Mouse (Mus musculus): ENCODE data around the gene Gcm1. TPM values are rescaled to one million over a fixed set of nuclear protein-coding genes. Genes with fewer than 3 reads are reported as not detected.

Gcm1 gene
- polyA plus RNA-seq, 1 experiment from 2014 or later, result not detected

GRCm38 (mm10) chr9:78107912-78108795, 56.4 kb downstream of the Gcm1 start:
- Histone ChIP-seq H3K27ac (ENCODE audit: low read length) (peak overlapping the region; percentile 95), H3K4me1 (ENCODE audit: control insufficient read depth, insufficient read depth, low read length) (peaks cover 8% of the 10 kb centered on the region; the same call in 1 of the 2 replicates), H3K4me2 (replicated peaks; ENCODE audit: low read depth, low read length) (peak overlapping the region; percentile 89), H3K4me3 (ENCODE audit: low read depth, low read length) (peak overlapping the region; percentile 89), H3K9me3 (ENCODE audit: control insufficient read depth, low read depth, low read length) (no peaks in the 10 kb centered on the region), H3K27me3 (ENCODE audit: control insufficient read depth, insufficient read depth, low read length) (no peaks in the 10 kb centered on the region), H3K36me3 (ENCODE audit: control insufficient read depth, insufficient read depth, low read length) (0 out of 2 replicates have a peak, but pooled peaks cover 3% of the 10 kb centered on the region), H3K9ac (replicated peaks; ENCODE audit: low read depth, low read length) (peak overlapping the region; percentile 76)
- ATAC-seq (ENCODE audit: insufficient number of reproducible peaks, insufficient read depth, low FRiP score, low read depth), result peak; percentile 82
- WGBS, result 1% methylated on average over 88 of the region's 88 CpGs

- peaks cover 8% of the 10 kb centered on the region; the same call in 1 of the 2 replicates for H3K4me1 ChIP-seq (ENCODE audit: control insufficient read depth, insufficient read depth, low read length)
- under 1% methylated on average over 20 of the region's 20 CpGs for whole genome bisulfite sequencing
- peak; percentile 94 for ATAC-seq (ENCODE audit: insufficient number of reproducible peaks, insufficient read depth, low FRiP score, low read depth)
- peak within 1 kb of the TSS; percentile 89 for H3K4me2 ChIP-seq (replicated peaks; ENCODE audit: low read depth, low read length)
- H3K27ac ChIP-seq (ENCODE audit: low read length), result peak within 1 kb of the TSS; percentile 95
- no peaks in the 10 kb centered on the region for H3K27me3 ChIP-seq (ENCODE audit: control insufficient read depth, insufficient read depth, low read length)
- H3K36me3 ChIP-seq (ENCODE audit: control insufficient read depth, insufficient read depth, low read length), result 0 out of 2 replicates have a peak, but pooled peaks cover 3% of the 10 kb centered on the region
- H3K4me3 ChIP-seq (ENCODE audit: low read depth, low read length), result peak within 1 kb of the TSS; percentile 89
- H3K9ac ChIP-seq (replicated peaks; ENCODE audit: low read depth, low read length), result peak within 1 kb of the TSS; percentile 76
- H3K9me3 ChIP-seq (ENCODE audit: control insufficient read depth, low read depth, low read length), result no peaks in the 10 kb centered on the region
These were observed 57.1 kb downstream of the Gcm1 start, which contains the start of the genes Fbxo9 and Ick for GRCm38 (mm10) chr9:78108796-78109239. Gene Fbxo9, minus strand, starts transcription at chr9:78109065. Gene Ick, plus strand, starts transcription at chr9:78109192.

- Histone ChIP-seq H3K4me1 (ENCODE audit: control insufficient read depth, insufficient read depth, low read length) (peaks cover 15% of the 10 kb centered on the region), H3K9me3 (ENCODE audit: control insufficient read depth, low read depth, low read length) (no peaks in the 10 kb centered on the region), H3K27me3 (ENCODE audit: control insufficient read depth, insufficient read depth, low read length) (no peaks in the 10 kb centered on the region), H3K27ac (ENCODE audit: low read length) (no peak overlapping the region), H3K4me3 (ENCODE audit: low read depth, low read length) (peak overlapping the region; percentile 89), H3K4me2 (replicated peaks; ENCODE audit: low read depth, low read length) (peak overlapping the region; percentile 89), H3K9ac (replicated peaks; ENCODE audit: low read depth, low read length) (no peak overlapping the region), H3K36me3 (ENCODE audit: control insufficient read depth, insufficient read depth, low read length) (0 out of 2 replicates have a peak, but pooled peaks cover 3% of the 10 kb centered on the region)
- no peak for ATAC-seq (ENCODE audit: insufficient number of reproducible peaks, insufficient read depth, low FRiP score, low read depth)
- WGBS, result 45% methylated on average over 5 of the region's 5 CpGs
These were observed 57.9 kb downstream of the Gcm1 start for GRCm38 (mm10) chr9:78109656-78110055.

- WGBS, result 79% methylated on average over 2 of the region's 2 CpGs
- no peaks in the 10 kb centered on the region for H3K36me3 ChIP-seq (ENCODE audit: control insufficient read depth, insufficient read depth, low read length)
- H3K9ac ChIP-seq (replicated peaks; ENCODE audit: low read depth, low read length), result no peak overlapping the region
- no peaks in the 10 kb centered on the region for H3K9me3 ChIP-seq (ENCODE audit: control insufficient read depth, low read depth, low read length)
- H3K4me1 ChIP-seq (ENCODE audit: control insufficient read depth, insufficient read depth, low read length), result peaks cover 15% of the 10 kb centered on the region
- no peak overlapping the region for H3K4me2 ChIP-seq (replicated peaks; ENCODE audit: low read depth, low read length)
- ATAC-seq (ENCODE audit: insufficient number of reproducible peaks, insufficient read depth, low FRiP score, low read depth), result no peak
- H3K4me3 ChIP-seq (ENCODE audit: low read depth, low read length), result no peak overlapping the region
- H3K27me3 ChIP-seq (ENCODE audit: control insufficient read depth, insufficient read depth, low read length), result no peaks in the 10 kb centered on the region
- no peak overlapping the region for H3K27ac ChIP-seq (ENCODE audit: low read length)
These were observed 59.7 kb downstream of the Gcm1 start for GRCm38 (mm10) chr9:78111456-78111855.

GRCm38 (mm10) chr9:78112770-78113537, 61.2 kb downstream of the Gcm1 start:
- peak overlapping the region; percentile 65 for H3K9ac ChIP-seq (replicated peaks; ENCODE audit: low read depth, low read length)
- WGBS, result 2% methylated on average over 47 of the region's 47 CpGs
- ATAC-seq (ENCODE audit: insufficient number of reproducible peaks, insufficient read depth, low FRiP score, low read depth), result peak; percentile 75
- peak overlapping the region; percentile 61 for H3K4me3 ChIP-seq (ENCODE audit: low read depth, low read length)
- H3K4me2 ChIP-seq (replicated peaks; ENCODE audit: low read depth, low read length), result peak overlapping the region; percentile 57
- no peaks in the 10 kb centered on the region for H3K27me3 ChIP-seq (ENCODE audit: control insufficient read depth, insufficient read depth, low read length)
- H3K4me1 ChIP-seq (ENCODE audit: control insufficient read depth, insufficient read depth, low read length), result peaks cover 10% of the 10 kb centered on the region
- no peaks in the 10 kb centered on the region for H3K36me3 ChIP-seq (ENCODE audit: control insufficient read depth, insufficient read depth, low read length)
- peak overlapping the region; percentile 73; the same call in 1 of the 2 replicates for H3K27ac ChIP-seq (ENCODE audit: low read length)
- H3K9me3 ChIP-seq (ENCODE audit: control insufficient read depth, low read depth, low read length), result no peaks in the 10 kb centered on the region

GRCm38 (mm10) chr9:78113538-78113885, 61.8 kb downstream of the Gcm1 start:
- WGBS, result under 1% methylated on average over 14 of the region's 14 CpGs
- Histone ChIP-seq H3K9me3 (ENCODE audit: control insufficient read depth, low read depth, low read length) (no peaks in the 10 kb centered on the region), H3K36me3 (ENCODE audit: control insufficient read depth, insufficient read depth, low read length) (no peaks in the 10 kb centered on the region), H3K9ac (replicated peaks; ENCODE audit: low read depth, low read length) (peak overlapping the region; percentile 65), H3K4me1 (ENCODE audit: control insufficient read depth, insufficient read depth, low read length) (peaks cover 10% of the 10 kb centered on the region), H3K27ac (ENCODE audit: low read length) (peak overlapping the region; percentile 73; the same call in 1 of the 2 replicates), H3K4me3 (ENCODE audit: low read depth, low read length) (peak overlapping the region; percentile 61), H3K4me2 (replicated peaks; ENCODE audit: low read depth, low read length) (peak overlapping the region; percentile 57), H3K27me3 (ENCODE audit: control insufficient read depth, insufficient read depth, low read length) (no peaks in the 10 kb centered on the region)
- no peak for ATAC-seq (ENCODE audit: insufficient number of reproducible peaks, insufficient read depth, low FRiP score, low read depth)

Other genes with a start within 250 kb of the Gcm1 start
- 85.4 and 89.1 TPM in 2 replicates for gene Elovl5, start 134.6 kb upstream of the Gcm1 start, polyA plus RNA-seq (2014; fragmentation: Nextera tagmentation; extraction: Ambion mirVana)
- gene Fbxo9, start 57.1 kb downstream of the Gcm1 start, polyA plus RNA-seq (2014; fragmentation: Nextera tagmentation; extraction: Ambion mirVana), result 37.8 and 39.9 TPM in 2 replicates
- 28.4 and 29.9 TPM in 2 replicates for gene Ick, start 57.3 kb downstream of the Gcm1 start, polyA plus RNA-seq (2014; fragmentation: Nextera tagmentation; extraction: Ambion mirVana)
- 478 and 492 TPM in 2 replicates for gene Gsta4, start 130.8 kb downstream of the Gcm1 start, polyA plus RNA-seq (2014; fragmentation: Nextera tagmentation; extraction: Ambion mirVana)
- 9.6 and 9.7 TPM in 2 replicates for gene Gsta1, start 178.7 kb downstream of the Gcm1 start, polyA plus RNA-seq (2014; fragmentation: Nextera tagmentation; extraction: Ambion mirVana)
- gene Gm3776, start 205.2 kb downstream of the Gcm1 start, polyA plus RNA-seq (2014; fragmentation: Nextera tagmentation; extraction: Ambion mirVana), result 6.6 and 9.8 TPM in 2 replicates
- 0.49 TPM in 1 of 2 replicates, not detected in the other for gene Gm10639, start 238.0 kb downstream of the Gcm1 start, polyA plus RNA-seq (2014; fragmentation: Nextera tagmentation; extraction: Ambion mirVana)